Mouse (Mus musculus): ENCODE measurements around the gene Fdps. TPM values are rescaled to one million over a fixed set of nuclear protein-coding genes. Genes with fewer than 3 reads are reported as not detected.

The Fdps gene
- polyA plus RNA-seq, 1 experiment from 2014 or later = 326 TPM

DNA sequence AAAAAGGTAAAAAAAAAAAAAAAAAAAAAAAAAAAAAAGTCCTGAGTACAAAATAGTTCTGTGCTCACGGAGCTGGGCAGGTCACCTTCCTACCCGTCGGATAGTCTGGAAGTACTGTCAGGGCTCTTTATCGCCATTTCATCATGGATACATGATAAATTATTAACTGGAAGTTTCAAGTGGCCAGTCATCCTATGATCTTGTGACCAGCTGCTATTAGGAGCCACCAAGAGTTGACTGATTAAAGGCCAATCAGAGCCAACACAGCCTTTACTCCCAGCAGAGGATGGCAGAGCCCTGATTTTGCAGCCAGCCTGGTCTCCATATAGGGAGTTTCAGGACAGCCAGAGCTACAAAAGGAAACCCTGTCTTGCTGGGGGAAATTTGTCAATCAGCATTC lies 11.3 kb upstream of the Fdps start:
- no peak overlapping the region for H3K4me2 ChIP-seq (ENCODE audit: low read depth, severe bottlenecking)
- no peaks in the 10 kb centered on the region for H3K36me3 ChIP-seq (ENCODE audit: control insufficient read depth, insufficient read depth, low read length)
- no peak overlapping the region for H3K27ac ChIP-seq (replicated peaks; ENCODE audit: low read depth, low read length)
- H3K4me3 ChIP-seq (ENCODE audit: low read depth, low read length) = no peak overlapping the region
- ATAC-seq (ENCODE audit: insufficient number of reproducible peaks, low FRiP score, low TSS enrichment, low read depth) (no peak), DNase-seq (ENCODE audit: low spot score) (no peak)
- no peaks in the 10 kb centered on the region for H3K4me1 ChIP-seq (ENCODE audit: control insufficient read depth, insufficient read depth, low read length)
- H3K9ac ChIP-seq (ENCODE audit: low read length) = no peak overlapping the region
- WGBS = 89% methylated on average over 4 of the region's 4 CpGs
- no peaks in the 10 kb centered on the region for H3K27me3 ChIP-seq (ENCODE audit: control insufficient read depth, insufficient read depth, low read length)
- no peaks in the 10 kb centered on the region for H3K9me3 ChIP-seq (ENCODE audit: control insufficient read depth, low read length)

DNA sequence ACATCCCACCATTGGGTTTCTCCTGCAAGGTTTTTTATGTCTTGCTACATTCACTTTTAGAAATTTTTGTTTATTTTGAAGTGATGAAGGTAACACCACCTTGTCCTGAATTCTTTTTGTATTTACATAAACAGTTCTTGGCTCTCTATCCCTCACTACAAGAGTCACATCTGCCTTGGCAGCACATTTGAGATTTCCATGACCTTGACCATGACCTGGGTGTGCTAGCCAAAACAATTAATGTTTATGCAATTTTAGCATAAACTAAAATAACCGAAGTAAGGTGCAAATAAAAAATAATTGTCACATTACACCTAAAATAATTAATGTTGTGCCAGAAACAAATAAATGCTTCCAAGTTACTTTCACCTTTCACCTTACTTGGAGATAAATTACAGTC lies 6.4 kb upstream of the Fdps start:
- Histone ChIP-seq H3K27me3 (ENCODE audit: control insufficient read depth, insufficient read depth, low read length) (no peaks in the 10 kb centered on the region), H3K9me3 (ENCODE audit: control insufficient read depth, low read length) (no peaks in the 10 kb centered on the region), H3K27ac (replicated peaks; ENCODE audit: low read depth, low read length) (no peak overlapping the region), H3K9ac (ENCODE audit: low read length) (no peak overlapping the region), H3K4me1 (ENCODE audit: control insufficient read depth, insufficient read depth, low read length) (no peaks in the 10 kb centered on the region), H3K4me2 (ENCODE audit: low read depth, severe bottlenecking) (no peak overlapping the region), H3K4me3 (ENCODE audit: low read depth, low read length) (no peak overlapping the region), H3K36me3 (ENCODE audit: control insufficient read depth, insufficient read depth, low read length) (no peaks in the 10 kb centered on the region)
- WGBS = 64% methylated on average over 1 of the region's 1 CpGs
- DNase-seq (ENCODE audit: low spot score) = no peak
- ATAC-seq (ENCODE audit: insufficient number of reproducible peaks, low FRiP score, low TSS enrichment, low read depth) = no peak

DNA sequence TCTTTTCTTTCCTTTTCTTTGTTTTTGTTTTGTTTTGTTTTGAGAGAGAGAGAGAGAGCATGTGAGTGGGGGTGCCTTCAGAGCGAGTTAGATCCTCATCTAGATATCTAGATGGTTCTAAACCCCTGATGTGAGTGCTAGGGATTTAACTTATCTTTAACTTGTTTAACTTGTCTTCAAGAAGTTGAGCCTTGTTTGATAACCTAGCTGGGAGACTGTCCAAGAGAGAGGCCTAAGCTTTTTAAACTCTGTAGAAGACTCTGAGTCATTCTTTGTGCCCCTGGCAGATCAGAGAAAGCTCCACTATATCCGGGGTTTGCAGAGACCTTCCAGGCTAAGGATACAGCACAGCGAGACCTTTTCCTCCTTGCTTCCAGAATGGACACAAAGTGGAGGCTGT lies 5.8 kb upstream of the Fdps start:
- 66% methylated on average over 3 of the region's 3 CpGs for WGBS
- no peak for DNase-seq (ENCODE audit: low spot score)
- no peaks in the 10 kb centered on the region for H3K27me3 ChIP-seq (ENCODE audit: control insufficient read depth, insufficient read depth, low read length)

DNA sequence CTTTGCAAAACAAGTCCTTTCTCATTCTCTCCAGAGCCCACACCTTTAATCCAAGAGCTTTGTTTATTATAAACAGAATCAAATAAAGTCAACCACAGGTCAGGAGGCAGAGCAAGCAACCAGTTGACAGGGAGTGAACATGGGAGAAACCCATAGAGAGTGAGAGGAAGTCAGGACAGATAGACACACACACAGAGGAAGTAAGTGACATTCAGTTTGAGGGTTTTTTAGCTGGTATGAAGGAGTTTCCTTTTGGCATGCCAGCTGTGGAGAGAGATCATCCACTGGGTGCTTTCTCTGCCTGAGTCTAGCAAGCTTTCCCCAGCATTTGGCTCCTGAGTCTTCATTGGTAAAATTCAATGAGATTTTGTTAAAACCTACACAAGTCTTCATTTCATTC lies 5.1 kb upstream of the Fdps start:
- DNase-seq (ENCODE audit: low spot score) (no peak), ATAC-seq (ENCODE audit: insufficient number of reproducible peaks, low FRiP score, low TSS enrichment, low read depth) (no peak)
- no peaks in the 10 kb centered on the region for H3K9me3 ChIP-seq (ENCODE audit: control insufficient read depth, low read length)
- no peaks in the 10 kb centered on the region for H3K27me3 ChIP-seq (ENCODE audit: control insufficient read depth, insufficient read depth, low read length)
- no peak overlapping the region for H3K4me2 ChIP-seq (ENCODE audit: low read depth, severe bottlenecking)
- H3K27ac ChIP-seq (replicated peaks; ENCODE audit: low read depth, low read length) = no peak overlapping the region
- H3K9ac ChIP-seq (ENCODE audit: low read length) = no peak overlapping the region
- H3K4me3 ChIP-seq (ENCODE audit: low read depth, low read length) = no peak overlapping the region
- no peaks in the 10 kb centered on the region for H3K36me3 ChIP-seq (ENCODE audit: control insufficient read depth, insufficient read depth, low read length)
- H3K4me1 ChIP-seq (ENCODE audit: control insufficient read depth, insufficient read depth, low read length) = 0 out of 2 replicates have a peak, but pooled peaks cover 5% of the 10 kb centered on the region

More for the DNA sequence above, 5.8 kb upstream of the Fdps start:
- Histone ChIP-seq H3K36me3 (ENCODE audit: control insufficient read depth, insufficient read depth, low read length) (no peaks in the 10 kb centered on the region), H3K4me2 (ENCODE audit: low read depth, severe bottlenecking) (no peak overlapping the region), H3K9ac (ENCODE audit: low read length) (no peak overlapping the region), H3K4me3 (ENCODE audit: low read depth, low read length) (no peak overlapping the region), H3K27ac (replicated peaks; ENCODE audit: low read depth, low read length) (no peak overlapping the region), H3K9me3 (ENCODE audit: control insufficient read depth, low read length) (no peaks in the 10 kb centered on the region), H3K4me1 (ENCODE audit: control insufficient read depth, insufficient read depth, low read length) (0 out of 2 replicates have a peak, but pooled peaks cover 4% of the 10 kb centered on the region)
- no peak for ATAC-seq (ENCODE audit: insufficient number of reproducible peaks, low FRiP score, low TSS enrichment, low read depth)

DNA sequence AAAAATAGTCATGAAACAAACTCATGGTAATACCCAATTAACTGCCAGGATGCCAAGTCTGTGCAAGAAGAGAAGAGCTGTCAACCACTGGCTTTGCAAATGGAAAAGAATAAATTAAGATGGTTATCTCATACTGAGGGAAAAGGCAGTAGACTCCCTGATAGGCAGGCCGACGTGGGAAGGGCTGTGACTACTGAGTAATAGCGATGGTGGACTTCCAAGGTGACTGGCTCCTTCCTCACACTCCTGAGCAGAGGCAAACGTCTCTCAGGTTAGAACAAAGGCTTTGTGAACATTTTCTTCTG lies 1.5 kb upstream of the Fdps start:
- no peaks in the 10 kb centered on the region for H3K9me3 ChIP-seq (ENCODE audit: control insufficient read depth, low read length)
- peaks cover 16% of the 10 kb centered on the region for H3K4me1 ChIP-seq (ENCODE audit: control insufficient read depth, insufficient read depth, low read length)
- H3K4me2 ChIP-seq (ENCODE audit: low read depth, severe bottlenecking) = no peak overlapping the region
- no peak overlapping the region for H3K27ac ChIP-seq (replicated peaks; ENCODE audit: low read depth, low read length)
- DNase-seq (ENCODE audit: low spot score) = no peak
- no peak for ATAC-seq (ENCODE audit: insufficient number of reproducible peaks, low FRiP score, low TSS enrichment, low read depth)
- 77% methylated on average over 4 of the region's 4 CpGs for WGBS
- H3K9ac ChIP-seq (ENCODE audit: low read length) = no peak overlapping the region
- no peak overlapping the region for H3K4me3 ChIP-seq (ENCODE audit: low read depth, low read length)
- no peaks in the 10 kb centered on the region for H3K27me3 ChIP-seq (ENCODE audit: control insufficient read depth, insufficient read depth, low read length)
- H3K36me3 ChIP-seq (ENCODE audit: control insufficient read depth, insufficient read depth, low read length) = peaks cover 8% of the 10 kb centered on the region; the same call in 1 of the 2 replicates

DNA sequence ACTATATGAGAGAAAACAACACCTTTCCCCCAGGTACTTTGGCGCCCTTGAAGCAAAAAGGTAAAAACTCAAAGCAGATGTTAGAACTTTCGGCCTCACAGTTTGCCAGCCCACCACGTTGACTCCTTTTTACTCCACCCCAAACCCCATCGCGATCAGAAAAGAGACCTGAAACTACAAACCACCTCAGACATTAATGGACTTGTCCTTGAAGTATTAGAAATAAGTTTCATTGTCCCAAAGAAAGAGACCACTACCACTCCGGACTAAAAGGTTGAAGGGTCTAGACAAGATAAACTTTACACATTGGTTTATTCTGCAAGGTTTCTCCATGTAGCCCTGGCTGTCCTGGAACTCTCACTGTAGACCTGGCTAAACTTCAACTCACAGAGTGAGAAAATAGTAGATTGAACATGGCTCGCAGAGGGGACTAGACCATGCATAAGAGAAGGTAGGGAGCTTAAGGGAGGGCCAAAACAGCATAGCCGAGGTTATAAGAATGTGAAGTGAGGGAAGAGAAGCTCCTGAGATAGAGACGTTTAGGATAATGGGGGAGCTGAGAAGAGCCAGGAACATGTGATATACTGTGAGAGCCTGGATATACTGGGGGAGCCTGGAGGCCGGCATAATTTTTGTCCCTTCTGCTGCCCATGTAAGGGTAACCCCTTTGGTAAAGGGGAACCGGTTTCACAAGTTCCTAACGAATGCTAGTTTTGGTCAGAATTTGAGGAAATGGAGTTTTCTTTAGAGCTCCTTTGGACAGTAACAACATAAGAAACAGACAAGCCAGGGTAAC lies 934 bp upstream of the Fdps start:
- DNase-seq (ENCODE audit: low spot score) (no peak), ATAC-seq (ENCODE audit: insufficient number of reproducible peaks, low FRiP score, low TSS enrichment, low read depth) (no peak)
- 64% methylated on average over 12 of the region's 12 CpGs for WGBS
- Histone ChIP-seq H3K9me3 (ENCODE audit: control insufficient read depth, low read length) (no peaks in the 10 kb centered on the region), H3K4me3 (ENCODE audit: low read depth, low read length) (peak overlapping the region; percentile 85; the same call in 1 of the 2 replicates), H3K27me3 (ENCODE audit: control insufficient read depth, insufficient read depth, low read length) (no peaks in the 10 kb centered on the region), H3K4me1 (ENCODE audit: control insufficient read depth, insufficient read depth, low read length) (peaks cover 16% of the 10 kb centered on the region), H3K4me2 (ENCODE audit: low read depth, severe bottlenecking) (peak overlapping the region; percentile 39), H3K27ac (replicated peaks; ENCODE audit: low read depth, low read length) (0 out of 2 replicates have a peak overlapping the region, but pooled peaks have one; percentile 36), H3K9ac (ENCODE audit: low read length) (no peak overlapping the region), H3K36me3 (ENCODE audit: control insufficient read depth, insufficient read depth, low read length) (peaks cover 10% of the 10 kb centered on the region; the same call in 1 of the 2 replicates)

DNA sequence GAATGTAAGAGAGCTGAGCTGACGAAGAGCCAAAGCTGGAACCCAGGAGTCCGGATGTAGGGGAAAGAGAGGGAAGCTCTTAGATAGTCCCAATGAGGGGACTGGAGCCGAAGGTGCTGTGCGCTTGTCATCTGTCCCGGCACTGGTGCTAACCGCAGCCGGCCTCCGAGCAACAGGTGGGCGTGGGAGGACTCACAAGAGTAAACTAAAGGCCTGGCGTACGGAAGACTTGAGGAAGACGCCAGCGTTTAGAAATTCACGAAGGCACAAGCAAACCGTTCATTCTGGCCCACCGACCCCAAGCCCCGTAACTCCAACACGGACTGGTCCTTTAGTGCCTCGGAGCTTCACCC lies 324 bp downstream of the Fdps start:
- under 1% methylated on average over 19 of the region's 19 CpGs for WGBS
- H3K36me3 ChIP-seq (ENCODE audit: control insufficient read depth, insufficient read depth, low read length) = peaks cover 10% of the 10 kb centered on the region; the same call in 1 of the 2 replicates
- H3K4me1 ChIP-seq (ENCODE audit: control insufficient read depth, insufficient read depth, low read length) = peaks cover 16% of the 10 kb centered on the region
- DNase-seq (ENCODE audit: low spot score) (no peak), ATAC-seq (ENCODE audit: insufficient number of reproducible peaks, low FRiP score, low TSS enrichment, low read depth) (peak; percentile 42; the same call in 1 of the 2 replicates)
- no peaks in the 10 kb centered on the region for H3K9me3 ChIP-seq (ENCODE audit: control insufficient read depth, low read length)
- H3K27ac ChIP-seq (replicated peaks; ENCODE audit: low read depth, low read length) = peak overlapping the region; percentile 68
- H3K4me3 ChIP-seq (ENCODE audit: low read depth, low read length) = peak overlapping the region; percentile 85
- no peaks in the 10 kb centered on the region for H3K27me3 ChIP-seq (ENCODE audit: control insufficient read depth, insufficient read depth, low read length)
- peak overlapping the region; percentile 90 for H3K4me2 ChIP-seq (ENCODE audit: low read depth, severe bottlenecking)
- H3K9ac ChIP-seq (ENCODE audit: low read length) = peak overlapping the region; percentile 76

DNA sequence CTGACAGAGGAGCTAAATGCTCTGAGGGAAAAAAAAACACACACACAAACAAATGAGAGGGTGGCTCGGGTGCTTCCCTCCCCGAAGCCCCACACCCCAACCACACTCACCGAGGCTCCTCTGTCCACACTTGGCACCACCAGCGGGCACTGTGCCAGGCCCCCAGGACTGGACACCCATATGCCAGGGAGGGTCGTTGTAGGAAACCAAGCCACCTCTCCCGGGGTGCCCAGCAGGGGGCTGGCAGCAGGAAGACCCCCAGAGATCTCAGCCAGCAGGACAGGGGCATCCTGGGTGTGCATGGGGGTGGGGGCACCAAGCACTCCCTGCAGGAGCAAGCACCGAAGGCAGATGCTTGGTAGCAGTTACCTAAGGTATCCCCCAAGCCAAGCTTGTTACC lies 948 bp downstream of the Fdps start, which contains the start of gene Gm43738:
TSS of gene Gm43738 (minus strand) at position 289 of the 400 bp plus-strand sequence.
- WGBS = 47% methylated on average over 7 of the region's 7 CpGs
- H3K4me1 ChIP-seq (ENCODE audit: control insufficient read depth, insufficient read depth, low read length) = peaks cover 16% of the 10 kb centered on the region
- peaks cover 10% of the 10 kb centered on the region; the same call in 1 of the 2 replicates for H3K36me3 ChIP-seq (ENCODE audit: control insufficient read depth, insufficient read depth, low read length)
- peak within 1 kb of the TSS; percentile 85 for H3K4me3 ChIP-seq (ENCODE audit: low read depth, low read length)
- no peaks in the 10 kb centered on the region for H3K27me3 ChIP-seq (ENCODE audit: control insufficient read depth, insufficient read depth, low read length)
- no peaks in the 10 kb centered on the region for H3K9me3 ChIP-seq (ENCODE audit: control insufficient read depth, low read length)
- peak within 1 kb of the TSS; percentile 90 for H3K4me2 ChIP-seq (ENCODE audit: low read depth, severe bottlenecking)
- peak within 1 kb of the TSS; percentile 76 for H3K9ac ChIP-seq (ENCODE audit: low read length)
- DNase-seq (ENCODE audit: low spot score) (no peak), ATAC-seq (ENCODE audit: insufficient number of reproducible peaks, low FRiP score, low TSS enrichment, low read depth) (no peak)
- H3K27ac ChIP-seq (replicated peaks; ENCODE audit: low read depth, low read length) = peak within 1 kb of the TSS; percentile 68
